Mouse (Mus musculus): ENCODE results near the gene Cacnb3.

DNA sequence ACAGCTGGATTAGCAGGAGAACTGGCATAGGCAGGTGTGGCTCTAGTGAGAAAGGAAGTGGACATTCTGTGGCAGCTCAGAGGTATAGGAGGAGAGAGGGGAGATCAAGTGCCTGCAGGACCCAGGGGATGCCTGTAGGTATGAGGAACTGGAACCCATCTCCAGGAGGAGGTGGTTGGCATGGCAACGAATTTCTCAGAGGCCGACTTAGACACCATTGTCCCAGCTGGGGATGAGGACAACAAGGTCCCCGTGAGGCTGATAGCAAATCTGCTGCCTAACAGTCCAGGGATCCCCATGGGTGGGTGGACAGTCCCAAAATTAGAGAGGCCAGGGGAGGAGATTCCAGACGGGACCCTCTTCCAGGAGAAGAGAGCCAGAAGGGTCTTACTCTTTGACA lies 2.3 kb downstream of the Cacnb3 start:
- TF ChIP-seq CTCF (IDR thresholded peaks at IDR 0.05; ENCODE audit: low read depth, low read length) (no peak), POLR2A (IDR thresholded peaks at IDR 0.05; ENCODE audit: extremely low read depth, insufficient read depth, low read length) (no peak)

All from liver, adult 2 months (tissue).